Mouse (Mus musculus): ENCODE results near the gene Slc6a11.

Gene Slc6a11

DNA sequence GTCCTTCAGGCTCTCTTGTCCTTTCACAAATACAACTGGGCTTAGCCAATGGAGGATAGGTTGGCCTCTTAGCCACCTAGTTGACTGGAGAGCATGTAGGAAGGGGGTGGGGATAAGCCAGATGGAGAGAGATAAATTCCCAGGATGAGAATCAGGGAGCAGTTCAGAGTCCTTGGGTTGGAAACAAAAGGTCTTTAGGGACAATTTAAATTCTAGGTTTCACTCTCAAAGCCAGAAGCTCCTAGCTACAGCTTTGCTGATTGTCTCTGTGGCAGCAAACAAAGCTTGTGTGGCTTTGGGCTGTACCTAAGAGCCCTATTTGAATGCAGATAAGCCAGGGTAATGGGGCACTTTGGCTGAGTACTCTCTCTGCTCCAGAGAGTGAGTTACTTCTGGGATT is 135.2 kb downstream of the Slc6a11 start:
- no peak for DNase-seq (ENCODE audit: low spot score)

DNA sequence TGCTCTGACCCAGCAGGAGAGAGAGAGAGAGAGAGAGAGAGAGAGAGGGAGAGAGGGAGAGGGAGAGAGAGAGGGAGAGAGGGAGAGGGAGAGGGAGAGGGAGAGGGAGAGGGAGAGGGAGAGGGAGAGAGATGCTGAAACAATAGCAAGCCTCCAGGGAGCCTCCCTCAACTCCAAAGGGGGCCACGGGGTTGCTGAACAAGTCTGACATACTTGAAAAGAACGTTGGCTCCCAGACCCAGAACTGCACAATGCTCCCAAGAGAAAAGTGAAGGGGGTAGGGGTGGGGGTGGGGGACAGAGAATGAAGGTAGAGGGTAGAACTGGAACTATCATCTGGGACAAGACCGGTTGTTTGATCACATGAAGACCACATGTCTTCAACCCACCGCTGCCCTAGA is 136.9 kb downstream of the Slc6a11 start:
- DNase-seq (ENCODE audit: low spot score) = no peak

DNA sequence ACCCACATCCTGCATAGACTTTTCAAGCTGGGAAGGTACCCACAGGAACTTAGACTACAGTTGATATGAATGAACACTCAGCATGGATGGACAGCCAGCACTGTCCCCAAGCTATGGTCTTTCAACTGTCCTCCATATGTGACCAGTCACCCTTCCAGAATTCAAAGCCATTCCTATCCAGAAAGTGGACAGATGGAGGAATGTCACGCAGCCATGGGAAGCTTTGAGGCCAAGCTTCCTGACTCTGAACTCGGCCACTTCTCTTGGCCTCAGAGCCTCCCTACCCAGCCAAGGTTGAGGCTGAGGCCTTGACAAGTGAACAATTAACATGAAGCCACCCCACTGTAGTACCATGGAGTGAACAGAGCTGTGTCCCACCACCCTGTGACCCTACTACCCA is 138.5 kb downstream of the Slc6a11 start:
- DNase-seq (ENCODE audit: low spot score) = no peak

DNA sequence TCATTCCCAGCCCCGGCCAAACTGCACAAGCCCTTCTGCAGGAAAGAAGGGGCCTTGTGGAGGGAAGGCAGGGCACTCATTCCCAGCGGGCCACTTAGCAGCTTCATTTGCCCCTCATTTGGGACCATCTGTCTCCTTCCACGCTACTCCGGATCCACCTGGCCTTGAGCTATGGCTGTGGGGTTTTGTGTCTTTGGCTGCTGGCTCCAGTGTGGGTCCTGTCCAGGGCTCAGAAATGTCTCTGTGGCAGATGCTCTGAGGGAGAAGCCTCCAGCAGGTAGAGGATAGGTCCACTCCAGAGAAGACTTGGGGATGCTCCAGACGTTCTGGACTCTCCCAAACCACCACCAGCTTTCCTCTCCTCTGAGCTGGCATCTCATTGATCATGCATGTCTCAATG is 139.8 kb downstream of the Slc6a11 start:
- DNase-seq (ENCODE audit: low spot score) = no peak

DNA sequence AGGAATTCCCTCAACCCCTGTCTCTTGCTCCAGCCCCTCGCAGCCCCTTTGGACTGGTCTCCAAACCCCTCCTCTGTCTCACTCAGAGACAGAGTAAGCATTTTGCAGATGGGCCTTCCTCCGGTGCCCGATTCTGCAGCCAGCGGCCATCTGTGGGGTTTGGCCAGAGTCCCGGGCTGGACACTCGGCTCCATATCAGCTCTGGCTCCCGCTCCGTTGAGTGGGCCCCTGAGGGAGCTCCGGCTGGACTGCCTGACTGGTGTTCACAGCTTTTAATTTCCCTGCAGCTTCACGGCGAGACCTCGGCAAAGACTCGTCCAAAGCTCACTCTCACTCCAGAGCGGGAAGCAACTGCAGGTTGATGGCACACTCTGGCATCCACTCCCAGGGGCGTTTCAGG is 141.2 kb downstream of the Slc6a11 start:
- no peak for DNase-seq (ENCODE audit: low spot score)

DNA sequence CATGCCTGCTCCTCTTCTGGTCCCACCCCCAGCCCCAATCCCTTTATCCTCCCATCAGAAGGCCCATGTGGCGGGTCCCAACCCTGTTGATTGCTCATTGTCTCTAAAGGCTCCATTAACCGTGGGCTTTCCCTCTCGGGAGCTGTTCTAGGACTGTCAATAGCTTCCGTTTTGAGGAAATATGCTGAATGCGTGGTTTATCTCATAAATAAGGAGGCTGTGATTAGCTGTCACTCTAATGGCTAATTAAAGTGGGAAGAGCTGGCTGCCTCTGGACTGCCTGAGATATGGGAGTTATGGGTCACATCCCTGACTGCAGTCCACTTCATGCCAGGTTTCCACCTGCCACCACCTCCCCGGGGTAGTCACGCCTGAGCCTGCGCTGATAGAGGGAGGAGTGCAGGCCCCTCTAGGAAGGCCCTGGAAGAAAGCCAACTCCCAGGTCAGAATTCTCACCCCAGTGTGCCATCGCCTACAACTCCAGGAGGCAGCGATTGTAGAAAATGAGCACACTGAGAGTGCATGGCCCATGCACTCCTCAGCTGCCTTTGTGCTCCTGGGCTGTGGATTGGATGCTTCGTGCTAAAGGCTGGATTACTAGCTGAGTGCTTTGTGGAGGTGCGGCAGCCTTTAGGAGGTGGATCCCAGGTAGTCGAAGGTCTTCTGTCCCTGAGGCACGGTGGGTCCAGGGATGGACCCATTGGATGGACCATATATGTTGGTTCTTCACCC is 143.1 kb downstream of the Slc6a11 start:
- DNase-seq (ENCODE audit: low spot score) = no peak

DNA sequence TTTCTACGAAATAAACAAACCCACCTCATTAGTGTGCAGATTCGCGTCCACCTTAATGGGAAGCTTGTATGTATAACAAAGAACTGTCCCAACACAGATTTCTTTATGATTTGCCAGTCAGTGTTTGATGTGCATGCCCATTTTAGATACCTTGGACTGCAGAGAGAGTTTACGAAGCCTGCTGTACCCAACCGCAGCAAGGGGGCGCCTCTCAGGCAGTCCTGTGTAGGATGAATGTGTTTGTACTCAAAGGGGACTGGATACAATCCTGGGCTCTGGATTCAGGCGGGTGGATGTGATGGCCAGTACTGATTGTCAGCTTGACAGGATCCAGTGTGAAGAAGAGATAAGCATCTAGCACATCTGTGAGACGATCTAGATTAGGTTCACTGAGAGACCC is 144.8 kb downstream of the Slc6a11 start:
- no peak for DNase-seq (ENCODE audit: low spot score)

DNA sequence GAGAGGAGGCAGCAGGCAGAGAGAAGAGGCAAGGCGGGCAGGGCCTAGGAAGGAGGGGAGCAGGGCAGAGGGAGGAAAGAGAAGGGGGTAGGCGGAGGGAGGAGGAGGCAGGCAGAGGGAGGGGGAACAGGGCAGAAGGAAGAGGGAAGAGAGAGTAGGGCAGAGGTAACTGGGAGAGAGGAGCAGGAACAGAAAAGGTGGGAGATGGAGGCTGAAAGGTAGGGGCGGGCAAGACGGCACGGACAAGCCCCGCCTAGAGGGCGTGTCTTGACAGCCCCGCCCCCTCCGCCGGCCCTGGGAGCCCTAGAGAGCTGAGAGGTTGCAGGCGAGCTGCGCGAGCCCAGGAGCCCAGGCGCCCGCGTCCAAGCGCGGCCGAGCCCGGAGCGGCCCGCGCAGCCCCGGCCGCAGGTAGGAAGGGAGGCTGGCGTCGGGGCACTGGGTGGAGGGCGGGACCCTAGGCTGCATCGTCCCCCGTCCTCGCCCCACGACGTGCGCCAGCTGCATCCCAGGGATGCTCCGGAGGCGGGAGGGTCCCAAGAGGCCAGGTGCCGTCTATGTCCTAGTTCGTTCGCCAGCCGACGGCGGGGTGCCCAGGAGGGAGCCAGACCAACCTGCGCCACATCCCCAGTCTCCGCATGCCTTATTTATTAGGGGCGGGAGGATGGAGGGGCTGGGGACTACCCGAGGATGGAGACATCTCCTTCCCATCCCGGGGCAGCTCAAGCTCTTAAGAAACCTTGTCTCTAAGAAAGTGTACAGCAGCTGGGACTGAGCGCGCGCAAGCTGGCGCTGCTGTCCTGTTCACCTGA is 151.6 kb downstream of the Slc6a11 start, which contains the start of gene Slc6a1:
Gene Slc6a1, plus strand, starts transcription at position 167 of the 809 bp plus-strand sequence.
- peak; percentile 71 for DNase-seq (ENCODE audit: low spot score)

DNA sequence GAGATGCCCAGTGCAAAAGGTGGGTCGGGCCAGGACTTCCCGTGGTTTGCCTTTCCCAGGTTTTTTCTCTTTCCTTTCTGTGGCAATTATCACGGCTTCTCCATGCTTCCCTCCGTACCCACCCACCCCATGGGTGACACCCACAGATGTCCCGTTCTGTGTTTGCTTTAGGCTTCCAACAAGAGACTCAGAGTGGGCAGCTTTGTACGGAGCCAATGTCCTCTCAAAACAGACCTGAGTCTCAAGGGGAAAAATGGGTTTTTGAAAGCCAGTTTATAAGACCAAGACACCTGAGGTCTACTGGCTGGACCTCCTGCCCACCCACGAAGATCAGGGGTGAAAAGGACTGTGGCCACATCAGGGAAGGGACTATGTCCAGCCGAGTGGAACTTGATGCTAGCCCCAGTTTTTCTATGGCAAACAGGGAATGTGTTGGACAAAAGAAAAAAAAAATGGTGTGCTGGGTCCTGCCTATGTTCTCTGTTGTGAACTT is 152.3 kb downstream of the Slc6a11 start:
- no peak for DNase-seq (ENCODE audit: low spot score)

DNA sequence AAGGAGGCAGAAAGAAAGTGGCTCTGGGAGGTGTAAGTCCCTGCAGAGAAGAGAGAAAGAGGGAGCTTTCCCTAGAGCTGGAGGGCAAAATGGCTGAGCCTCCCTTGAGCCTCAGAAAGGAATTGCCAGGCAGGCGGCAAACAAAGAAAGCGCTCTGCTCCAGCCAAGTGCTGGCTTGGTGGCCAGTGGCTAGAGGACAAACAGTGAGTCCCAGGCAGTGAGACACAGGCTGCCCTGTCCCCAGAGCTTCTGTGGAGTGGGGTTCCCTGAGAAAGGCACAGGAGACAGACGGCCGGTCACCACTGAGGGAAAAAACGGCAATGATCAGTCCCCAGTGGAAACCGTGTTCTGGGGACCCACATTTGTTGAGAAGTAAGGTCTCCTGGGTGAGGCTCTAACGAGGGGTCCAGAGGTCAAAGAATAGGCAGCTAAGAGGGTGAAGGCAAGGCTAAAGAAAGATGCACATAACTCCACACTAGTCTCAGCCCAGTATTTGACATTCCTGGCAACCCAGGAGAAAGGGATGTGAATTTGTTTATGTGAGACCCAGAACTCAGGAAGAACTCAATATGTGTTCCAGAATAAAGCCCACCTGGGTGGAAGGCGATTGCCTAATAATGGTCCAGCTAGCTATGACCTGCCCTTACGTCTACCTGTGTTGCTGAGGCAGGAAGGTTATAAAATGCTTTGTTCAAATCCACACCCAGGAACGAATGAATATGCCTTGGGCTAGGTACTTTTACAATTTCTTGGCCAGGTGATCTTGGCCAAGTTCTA is 153.1 kb downstream of the Slc6a11 start:
- no peak for DNase-seq (ENCODE audit: low spot score)

DNA sequence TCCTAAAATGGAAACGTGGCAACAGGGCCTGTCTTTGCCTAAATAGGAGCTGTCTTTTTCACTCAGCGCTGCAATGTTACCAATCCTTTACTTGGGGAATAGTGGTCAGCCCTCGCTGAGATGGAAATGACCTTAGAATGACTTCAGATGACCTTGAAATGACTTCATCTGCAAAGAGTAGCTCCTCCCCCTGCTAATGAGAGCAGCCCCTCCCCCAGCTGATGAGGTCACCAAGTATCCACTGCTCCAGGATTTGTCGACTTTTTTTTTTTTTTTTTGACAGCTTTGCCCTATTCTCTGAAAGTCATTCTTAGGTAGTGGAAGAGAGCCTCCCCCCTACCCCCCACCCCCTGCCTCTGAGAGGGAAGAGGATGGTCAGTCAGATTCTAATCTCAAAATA is 154.4 kb downstream of the Slc6a11 start:
- no peak for DNase-seq (ENCODE audit: low spot score)

DNA sequence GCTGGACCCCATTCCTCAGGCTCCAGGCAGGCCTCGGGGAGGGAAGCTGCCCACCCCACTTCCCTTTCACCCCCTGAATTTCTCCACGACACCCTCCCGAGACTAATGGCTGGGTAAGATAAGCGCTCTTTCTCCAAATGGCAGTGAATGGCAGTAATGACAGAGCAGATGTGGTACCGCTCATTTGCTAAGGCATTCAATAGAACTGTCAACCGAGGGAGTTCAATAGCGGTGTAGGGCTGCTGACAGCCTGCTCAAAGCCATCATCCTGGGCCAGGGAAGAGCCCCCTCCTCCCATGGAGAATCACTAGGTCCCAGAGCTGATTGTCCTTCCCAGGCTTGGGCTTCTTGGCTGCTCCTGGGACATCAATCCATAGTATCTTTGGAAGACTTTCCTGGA is 158.1 kb downstream of the Slc6a11 start:
- no peak for DNase-seq (ENCODE audit: low spot score)

DNA sequence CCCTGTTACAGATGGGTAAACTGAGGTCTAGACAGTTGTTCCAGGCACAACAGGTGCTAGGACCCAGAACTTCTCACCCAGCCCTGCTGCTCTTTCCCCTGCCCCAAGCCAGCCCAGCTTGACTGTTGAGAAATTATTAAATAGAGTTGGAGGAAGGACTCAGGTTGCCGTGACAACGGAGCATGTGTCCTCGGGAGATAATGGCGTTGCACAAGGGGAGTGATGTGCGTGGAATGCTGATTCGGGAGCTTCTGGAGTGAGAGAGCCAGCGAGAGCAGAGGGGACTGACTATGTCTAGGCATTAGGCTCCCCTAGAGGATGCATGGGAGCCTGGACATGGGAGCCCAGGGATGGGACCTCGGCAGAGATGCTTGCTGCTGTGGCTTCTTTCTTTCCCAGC is 159.1 kb downstream of the Slc6a11 start:
- DNase-seq (ENCODE audit: low spot score) = no peak

DNA sequence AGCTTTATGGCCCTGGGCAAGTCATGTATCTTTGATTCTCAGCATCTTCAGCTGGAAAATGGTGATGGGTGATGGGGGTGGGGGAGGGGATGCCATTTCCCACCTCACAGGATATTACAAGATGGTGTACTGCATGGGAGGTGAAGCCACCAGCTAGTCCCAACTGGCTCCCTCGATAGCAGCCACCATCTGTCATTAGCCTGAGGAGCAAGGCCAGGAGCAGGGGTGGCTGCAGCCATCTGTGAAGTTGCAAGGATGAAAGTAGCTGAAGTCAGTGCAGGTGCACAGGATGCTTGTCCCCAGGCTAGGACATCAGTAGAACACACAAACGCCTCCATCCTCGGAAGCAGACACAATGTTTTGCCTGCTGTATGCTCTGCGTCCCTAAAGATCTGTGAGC is 159.9 kb downstream of the Slc6a11 start:
- no peak for DNase-seq (ENCODE audit: low spot score)

DNA sequence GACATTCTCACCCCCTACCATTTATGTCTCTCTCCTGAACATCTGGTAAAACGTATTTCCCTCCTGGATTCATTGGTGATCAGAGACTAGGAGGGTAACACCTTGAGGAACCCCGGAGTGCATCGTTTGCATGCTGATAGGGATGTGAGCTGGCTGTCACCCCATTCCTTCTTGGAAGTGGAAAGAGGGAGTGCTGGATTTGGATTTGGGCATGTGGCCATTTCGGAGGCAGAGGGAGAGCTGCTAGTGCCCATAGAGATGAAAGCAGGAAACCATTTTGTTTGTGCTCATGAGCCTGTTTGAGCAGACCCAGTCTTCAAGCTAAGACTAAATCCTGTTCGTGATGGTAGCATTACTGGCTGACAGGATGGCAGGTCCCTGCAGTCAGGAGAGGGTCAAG is 160.4 kb downstream of the Slc6a11 start:
- DNase-seq (ENCODE audit: low spot score) = no peak

DNA sequence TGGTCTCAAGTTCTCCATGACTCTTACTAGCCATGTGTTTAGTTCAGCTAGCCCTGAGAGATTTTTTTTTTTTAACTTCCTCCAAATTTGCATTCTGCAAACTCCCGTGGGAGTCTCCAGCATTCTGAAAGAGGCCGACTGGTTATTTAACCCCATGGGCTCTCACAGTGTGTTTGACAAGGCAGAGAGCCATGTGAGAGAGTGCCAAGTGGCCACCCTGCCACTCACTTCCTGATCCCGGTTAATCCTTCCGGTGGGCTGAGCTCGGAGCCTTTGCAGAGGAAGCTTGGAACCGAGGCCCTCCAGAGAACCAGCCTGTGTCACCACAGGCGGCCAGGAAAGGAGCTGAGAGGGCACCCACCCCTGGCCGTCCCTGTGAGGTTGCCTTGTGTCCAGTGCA is 162.5 kb downstream of the Slc6a11 start:
- DNase-seq (ENCODE audit: low spot score) = no peak

DNA sequence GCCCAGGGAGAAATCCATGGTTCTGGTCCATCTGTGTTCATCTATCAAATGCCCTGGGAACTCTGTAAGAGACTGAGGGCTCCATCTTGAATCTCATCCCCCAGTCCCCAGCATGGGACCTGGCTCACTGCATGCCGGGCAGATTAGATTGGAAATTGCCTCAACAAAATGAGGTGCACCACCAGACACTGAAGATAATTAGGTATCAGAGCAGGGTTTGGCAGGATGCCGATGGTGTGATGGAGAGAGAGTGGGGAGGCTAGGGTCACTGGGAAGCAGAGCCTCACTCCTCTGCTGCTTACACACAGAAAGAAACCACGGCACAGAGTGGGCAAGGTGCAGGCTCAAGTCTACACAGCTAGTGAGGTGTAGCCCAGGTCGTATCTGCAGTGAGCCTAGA is 164.0 kb downstream of the Slc6a11 start:
- DNase-seq (ENCODE audit: low spot score) = no peak

DNA sequence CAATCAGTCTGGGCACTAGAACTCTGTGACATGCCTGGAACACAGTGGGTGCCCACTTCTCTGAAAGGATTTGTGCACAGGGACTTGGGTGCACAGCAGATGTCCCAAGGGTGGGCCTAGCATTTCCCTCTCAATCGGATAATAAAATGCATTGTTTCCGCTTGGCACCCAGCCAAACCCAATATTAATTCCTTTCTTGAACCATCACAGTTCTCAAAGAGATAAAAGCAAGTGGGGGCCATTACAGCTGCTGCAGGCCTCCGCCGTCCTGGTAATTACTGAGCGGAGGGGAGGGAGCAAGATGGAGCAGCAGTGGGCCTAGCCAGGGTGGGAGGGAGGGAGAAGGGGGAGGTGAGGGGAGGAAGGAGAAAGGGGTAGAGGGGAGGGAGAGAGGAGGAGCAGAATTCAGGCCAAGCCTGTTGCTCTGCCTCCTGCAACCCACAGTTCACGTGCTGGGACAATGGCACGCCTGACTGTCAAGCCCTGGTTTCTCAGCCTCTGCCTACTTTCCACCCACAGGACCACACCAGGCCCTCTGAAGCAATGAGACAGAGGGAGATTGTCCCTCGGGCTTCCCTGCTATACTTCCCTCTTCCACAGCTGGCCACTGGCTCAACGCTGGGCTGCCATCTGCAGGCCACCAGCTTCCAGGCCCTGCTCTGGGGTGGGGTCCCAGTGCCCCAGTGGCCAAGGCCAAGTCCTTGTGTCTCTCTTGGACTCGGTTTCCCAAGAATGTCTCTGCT is 166.4 kb downstream of the Slc6a11 start:
- no peak for DNase-seq (ENCODE audit: low spot score)

Measured in testis, postnatal 14 days (tissue).